Mouse (Mus musculus) liver, embryonic 12.5 days (tissue): ENCODE data around the gene Eif4g3. TPM values are rescaled to one million over a fixed set of nuclear protein-coding genes. Genes with fewer than 3 reads are reported as not detected.
A peak's percentile ranks its signal among the peaks of the same experiment; 100 is the strongest.
"Not testable (repeated sequence)": the region's sequence is repeated elsewhere in the genome, so short reads cannot be mapped to it uniquely, and the experiment has no call there.

Experiments
- ATAC-seq: fragments of 200-750 bp; cut with Nextera tagmentation; 2 replicates; pipeline ENCODE4 v1.8.0; 2017; ENCODE audit warnings: moderate number of reproducible peaks, mild to moderate bottlenecking, moderate library complexity
- H3K27ac ChIP-seq: fragments of 300-500 bp; sonication (generic); 2 replicates; pipeline ENCODE4 v1.5.1; 2016; ENCODE audit warnings: mild to moderate bottlenecking
- H3K27me3 ChIP-seq: fragments of 300-500 bp; sonication (generic); replicated peaks from 2 replicates; pipeline ENCODE4 v1.6.1; 2016; ENCODE audit warnings: mild to moderate bottlenecking, moderate library complexity
- H3K36me3 ChIP-seq: fragments of 300-500 bp; sonication (generic); 2 replicates; pipeline ENCODE4 v1.6.1; 2016; ENCODE audit warnings: mild to moderate bottlenecking, moderate library complexity
- H3K4me1 ChIP-seq: fragments of 300-500 bp; sonication (generic); 2 replicates; pipeline ENCODE4 v1.6.1; 2016
- H3K4me2 ChIP-seq: fragments of 300-500 bp; sonication (generic); 2 replicates; pipeline ENCODE4 v1.6.1; 2016; ENCODE audit warnings: mild to moderate bottlenecking, moderate library complexity
- H3K4me3 ChIP-seq: fragments of 300-500 bp; sonication (generic); 2 replicates; pipeline ENCODE4 v1.5.1; 2016; ENCODE audit warnings: mild to moderate bottlenecking, moderate library complexity
- H3K9ac ChIP-seq: fragments of 300-500 bp; sonication (generic); 2 replicates; pipeline ENCODE4 v1.6.1; 2016; ENCODE audit warnings: mild to moderate bottlenecking, moderate library complexity
- H3K9me3 ChIP-seq: fragments of 300-500 bp; sonication (generic); replicated peaks from 2 replicates; pipeline ENCODE4 v1.6.1; 2016; ENCODE audit warnings: mild to moderate bottlenecking, moderate library complexity
- WGBS: fragments of 180-500 bp; shearing (Covaris S2); methylation state at CpG from one replicate; pipeline ENCODE4 v1.1.7; 2016; ENCODE audit not compliant: insufficient replicate concordance; 5-methylcytosine and 5-hydroxymethylcytosine counted together
- polyA plus RNA-seq: library from polyadenylated mRNA; unstranded; fragments of >200 nt; fragmentation: Nextera tagmentation; extraction: Ambion mirVana; gene quantifications from 2 replicates; pipeline ENCODE4 v1.2.1, GENCODE M21; 2016

Eif4g3 gene
- polyA plus RNA-seq, 1 experiment from 2014 or later = 15.2 TPM

GRCm38 (mm10) chr4:137963881-137964584 lies 28.8 kb upstream of the Eif4g3 start:
- H3K4me2 ChIP-seq = no peak overlapping the region
- no peaks in the 10 kb centered on the region for H3K27me3 ChIP-seq
- 0 out of 2 replicates have a peak, but pooled peaks cover 4% of the 10 kb centered on the region for H3K9me3 ChIP-seq
- no peak overlapping the region for H3K4me3 ChIP-seq
- H3K36me3 ChIP-seq = peaks cover 44% of the 10 kb centered on the region
- no peak for ATAC-seq
- no peak overlapping the region for H3K9ac ChIP-seq
- no peak overlapping the region for H3K27ac ChIP-seq
- peaks cover 10% of the 10 kb centered on the region for H3K4me1 ChIP-seq
- WGBS = 56% methylated on average over 9 of the region's 9 CpGs

GRCm38 (mm10) chr4:137964585-137964930 lies 28.3 kb upstream of the Eif4g3 start:
- ATAC-seq = no peak
- Histone ChIP-seq H3K4me2 (no peak overlapping the region), H3K9me3 (0 out of 2 replicates have a peak, but pooled peaks cover 3% of the 10 kb centered on the region), H3K27me3 (no peaks in the 10 kb centered on the region), H3K4me1 (peaks cover 10% of the 10 kb centered on the region), H3K27ac (no peak overlapping the region), H3K4me3 (no peak overlapping the region), H3K9ac (no peak overlapping the region), H3K36me3 (peaks cover 39% of the 10 kb centered on the region)
- 82% methylated on average over 11 of the region's 11 CpGs for WGBS

GRCm38 (mm10) chr4:137968203-137968602 lies 24.6 kb upstream of the Eif4g3 start:
- Histone ChIP-seq H3K27me3 (no peaks in the 10 kb centered on the region), H3K9me3 (no peaks in the 10 kb centered on the region), H3K4me1 (no peaks in the 10 kb centered on the region), H3K36me3 (peaks cover 5% of the 10 kb centered on the region), H3K4me2 (no peak overlapping the region), H3K4me3 (no peak overlapping the region), H3K9ac (no peak overlapping the region), H3K27ac (no peak overlapping the region)
- 13% methylated on average over 9 of the region's 9 CpGs for WGBS
- peak; percentile 57 for ATAC-seq

- H3K27ac ChIP-seq, H3K27me3 ChIP-seq, H3K9ac ChIP-seq, H3K36me3 ChIP-seq, H3K4me3 ChIP-seq, H3K4me1 ChIP-seq, ATAC-seq, H3K4me2 ChIP-seq, H3K9me3 ChIP-seq: not testable (repeated sequence)
- WGBS = no CpG with 5 or more reads among the region's 11 CpGs
These were observed 22.1 kb upstream of the Eif4g3 start for GRCm38 (mm10) chr4:137970623-137971199.

- no CpG with 5 or more reads among the region's 11 CpGs for WGBS
- H3K4me2 ChIP-seq, H3K9me3 ChIP-seq, H3K27me3 ChIP-seq, H3K4me1 ChIP-seq, H3K27ac ChIP-seq, H3K9ac ChIP-seq, H3K36me3 ChIP-seq, H3K4me3 ChIP-seq, ATAC-seq: not testable (repeated sequence)
These were observed 17.9 kb upstream of the Eif4g3 start for GRCm38 (mm10) chr4:137974856-137975432.

GRCm38 (mm10) chr4:137979066-137979644 lies 13.7 kb upstream of the Eif4g3 start:
- not testable (repeated sequence) for H3K4me3 ChIP-seq, ATAC-seq, H3K9me3 ChIP-seq, H3K27me3 ChIP-seq, H3K4me1 ChIP-seq, H3K4me2 ChIP-seq, H3K27ac ChIP-seq, H3K36me3 ChIP-seq, H3K9ac ChIP-seq
- WGBS = no CpG with 5 or more reads among the region's 11 CpGs

- Histone ChIP-seq H3K36me3 (no peaks in the 10 kb centered on the region), H3K27me3 (peaks cover 4% of the 10 kb centered on the region; the same call in 1 of the 2 replicates), H3K9me3 (no peaks in the 10 kb centered on the region), H3K4me1 (no peaks in the 10 kb centered on the region), H3K4me3 (no peak overlapping the region), H3K9ac (no peak overlapping the region), H3K4me2 (no peak overlapping the region), H3K27ac (no peak overlapping the region)
- ATAC-seq = no peak
- WGBS = 59% methylated on average over 1 of the region's 1 CpGs
These were observed 10.0 kb upstream of the Eif4g3 start for GRCm38 (mm10) chr4:137982869-137983268.

- WGBS = 41% methylated on average over 10 of the region's 10 CpGs
- Histone ChIP-seq H3K36me3 (no peaks in the 10 kb centered on the region), H3K27me3 (peaks cover 8% of the 10 kb centered on the region; the same call in 1 of the 2 replicates), H3K27ac (no peak overlapping the region), H3K4me1 (no peaks in the 10 kb centered on the region), H3K9ac (no peak overlapping the region), H3K4me3 (no peak overlapping the region), H3K4me2 (no peak overlapping the region), H3K9me3 (no peaks in the 10 kb centered on the region)
- ATAC-seq = no peak
These were observed 8.6 kb upstream of the Eif4g3 start for GRCm38 (mm10) chr4:137984212-137984611.

GRCm38 (mm10) chr4:137984746-137985145 lies 8.1 kb upstream of the Eif4g3 start:
- Histone ChIP-seq H3K36me3 (no peaks in the 10 kb centered on the region), H3K9ac (no peak overlapping the region), H3K27me3 (peaks cover 13% of the 10 kb centered on the region; the same call in 1 of the 2 replicates), H3K9me3 (no peaks in the 10 kb centered on the region), H3K27ac (no peak overlapping the region), H3K4me2 (no peak overlapping the region), H3K4me1 (no peaks in the 10 kb centered on the region), H3K4me3 (no peak overlapping the region)
- WGBS = 66% methylated on average over 5 of the region's 5 CpGs
- ATAC-seq = no peak

GRCm38 (mm10) chr4:137989426-137989825 lies 3.4 kb upstream of the Eif4g3 start:
- peaks cover 9% of the 10 kb centered on the region for H3K4me1 ChIP-seq
- H3K36me3 ChIP-seq = no peaks in the 10 kb centered on the region
- no peak for ATAC-seq
- no peak overlapping the region for H3K4me2 ChIP-seq
- H3K9ac ChIP-seq = no peak overlapping the region
- no peaks in the 10 kb centered on the region for H3K9me3 ChIP-seq
- peaks cover 33% of the 10 kb centered on the region for H3K27me3 ChIP-seq
- 80% methylated on average over 5 of the region's 5 CpGs for WGBS
- H3K4me3 ChIP-seq = no peak overlapping the region
- H3K27ac ChIP-seq = no peak overlapping the region

- no peak overlapping the region for H3K9ac ChIP-seq
- H3K4me1 ChIP-seq = peaks cover 19% of the 10 kb centered on the region
- ATAC-seq = no peak
- H3K9me3 ChIP-seq = no peaks in the 10 kb centered on the region
- H3K27ac ChIP-seq = no peak overlapping the region
- peaks cover 5% of the 10 kb centered on the region; the same call in 1 of the 2 replicates for H3K36me3 ChIP-seq
- no peak overlapping the region for H3K4me2 ChIP-seq
- peaks cover 33% of the 10 kb centered on the region for H3K27me3 ChIP-seq
- WGBS = 63% methylated on average over 4 of the region's 4 CpGs
- H3K4me3 ChIP-seq = no peak overlapping the region
These were observed 2.4 kb upstream of the Eif4g3 start for GRCm38 (mm10) chr4:137990433-137990832.

GRCm38 (mm10) chr4:137991240-137991639 lies 1.6 kb upstream of the Eif4g3 start:
- no peak overlapping the region for H3K4me2 ChIP-seq
- peaks cover 33% of the 10 kb centered on the region for H3K27me3 ChIP-seq
- H3K36me3 ChIP-seq = peaks cover 13% of the 10 kb centered on the region
- H3K27ac ChIP-seq = no peak overlapping the region
- no peak for ATAC-seq
- H3K4me3 ChIP-seq = no peak overlapping the region
- WGBS = 51% methylated on average over 7 of the region's 7 CpGs
- peaks cover 28% of the 10 kb centered on the region for H3K4me1 ChIP-seq
- no peaks in the 10 kb centered on the region for H3K9me3 ChIP-seq
- no peak overlapping the region for H3K9ac ChIP-seq
